Mouse (Mus musculus): ENCODE results near the gene Selenos. TPM values are rescaled to one million over a fixed set of nuclear protein-coding genes. Genes with fewer than 3 reads are reported as not detected.

Selenos gene
- 140 and 145 TPM in 2 replicates for polyA plus RNA-seq (2015; fragmentation: Nextera tagmentation; extraction: Ambion mirVana)

DNA sequence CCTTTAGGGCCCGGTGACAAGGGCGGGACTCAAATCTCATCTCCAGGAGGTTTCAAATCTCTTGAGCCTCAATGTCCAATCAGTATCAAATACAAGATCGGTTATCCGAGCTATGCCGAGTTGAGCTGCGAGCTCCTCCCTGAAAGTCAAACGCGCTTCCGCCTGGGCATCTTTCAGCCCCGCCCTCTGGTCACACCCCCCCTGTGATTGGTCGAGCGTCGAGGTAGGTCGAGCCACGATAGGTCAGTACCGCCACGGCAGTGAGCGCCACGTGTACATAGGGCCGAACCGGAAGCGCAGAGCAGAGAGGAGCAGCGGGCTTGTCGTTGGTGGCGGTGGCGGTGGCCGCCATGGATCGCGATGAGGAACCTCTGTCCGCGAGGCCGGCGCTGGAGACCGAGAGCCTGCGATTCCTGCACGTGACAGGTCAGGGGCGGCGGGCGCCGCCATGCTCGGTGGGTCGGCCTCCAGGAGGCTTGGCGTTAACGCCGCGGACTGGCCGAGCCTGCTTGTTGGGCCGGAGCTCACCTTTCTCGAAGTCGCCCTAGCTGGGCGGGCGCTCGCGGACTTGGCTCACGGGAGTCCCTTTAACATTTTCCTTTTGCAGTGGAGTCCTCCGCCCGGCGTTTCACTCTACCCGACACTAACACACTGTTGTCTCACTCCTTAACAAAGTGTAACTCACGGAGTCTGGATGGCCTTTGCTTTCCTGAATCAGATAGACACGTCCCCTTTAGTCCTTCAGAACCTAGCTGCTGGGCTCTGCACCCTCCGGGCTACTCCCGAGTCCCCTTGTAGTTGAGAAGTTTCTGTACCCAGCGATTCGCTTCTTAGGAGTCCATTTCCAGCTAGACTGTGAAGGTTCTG, at the start of gene Selenos:
TSS of gene Selenos (plus strand) at position 286 of the 867 bp plus-strand sequence.
- WGBS, result under 1% methylated on average over 62 of the region's 65 CpGs
- Histone ChIP-seq H3K27ac (peak within 1 kb of the TSS; percentile 91), H3K4me2 (ENCODE audit: low read length) (peak within 1 kb of the TSS; percentile 89), H3K36me3 (ENCODE audit: insufficient read depth, low read length) (peaks cover 28% of the 10 kb centered on the region), H3K4me3 (replicated peaks; ENCODE audit: low read depth, low read length) (peak within 1 kb of the TSS; percentile 78), H3K4me1 (replicated peaks; ENCODE audit: insufficient read depth, low read length) (0 out of 2 replicates have a peak, but pooled peaks cover 7% of the 10 kb centered on the region), H3K27me3 (ENCODE audit: insufficient read depth, low read length) (no peaks in the 10 kb centered on the region), H3K9me3 (replicated peaks; ENCODE audit: low read length) (no peaks in the 10 kb centered on the region), H3K9ac (ENCODE audit: low read depth, low read length) (peak within 1 kb of the TSS; percentile 86)
- DNase-seq (ENCODE audit: low spot score) (peak; percentile 98), ATAC-seq (replicated peaks; ENCODE audit: low FRiP score, low read depth) (peak; percentile 100)
- TF ChIP-seq CTCF (IDR thresholded peaks at IDR 0.05; ENCODE audit: low read depth), result no peak

- H3K36me3 ChIP-seq (ENCODE audit: insufficient read depth, low read length), result no peaks in the 10 kb centered on the region
- no peaks in the 10 kb centered on the region for H3K4me1 ChIP-seq (replicated peaks; ENCODE audit: insufficient read depth, low read length)
- no peaks in the 10 kb centered on the region for H3K9me3 ChIP-seq (replicated peaks; ENCODE audit: low read length)
- WGBS, result 34% methylated on average over 8 of the region's 8 CpGs
- no peak overlapping the region for H3K4me3 ChIP-seq (replicated peaks; ENCODE audit: low read depth, low read length)
- no peaks in the 10 kb centered on the region for H3K27me3 ChIP-seq (ENCODE audit: insufficient read depth, low read length)
- ATAC-seq (replicated peaks; ENCODE audit: low FRiP score, low read depth) (no peak), DNase-seq (ENCODE audit: low spot score) (no peak)
- no peak for TF ChIP-seq CTCF (IDR thresholded peaks at IDR 0.05; ENCODE audit: low read depth)
- H3K4me2 ChIP-seq (ENCODE audit: low read length), result no peak overlapping the region
- H3K9ac ChIP-seq (ENCODE audit: low read depth, low read length), result no peak overlapping the region
- no peak overlapping the region for H3K27ac ChIP-seq
These were observed 42.6 kb upstream of the Selenos start for GRCm38 (mm10) chr7:66036809-66037208.

DNA sequence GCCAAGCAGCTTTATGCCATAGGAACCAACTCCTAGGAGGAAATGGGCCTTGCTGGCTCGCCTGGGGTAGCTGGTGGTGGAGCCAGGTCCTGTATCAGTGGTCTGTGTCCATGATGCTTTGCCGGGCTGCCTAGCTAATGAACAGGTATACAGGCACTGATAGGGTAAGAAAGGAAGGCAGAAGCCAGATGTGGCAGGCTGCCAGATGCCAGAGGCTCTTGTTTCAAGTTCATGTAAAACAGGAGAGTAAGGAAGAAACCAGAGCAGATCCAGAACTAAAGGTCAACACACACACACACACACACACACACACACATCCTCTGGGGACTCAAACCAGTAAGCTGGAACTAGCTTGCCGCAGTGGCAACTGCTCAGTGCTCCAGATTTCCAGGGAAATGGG, 41.2 kb upstream of the Selenos start:
- no peaks in the 10 kb centered on the region for H3K9me3 ChIP-seq (replicated peaks; ENCODE audit: low read length)
- H3K27ac ChIP-seq, result no peak overlapping the region
- 38% methylated on average over 3 of the region's 3 CpGs for WGBS

DNA sequence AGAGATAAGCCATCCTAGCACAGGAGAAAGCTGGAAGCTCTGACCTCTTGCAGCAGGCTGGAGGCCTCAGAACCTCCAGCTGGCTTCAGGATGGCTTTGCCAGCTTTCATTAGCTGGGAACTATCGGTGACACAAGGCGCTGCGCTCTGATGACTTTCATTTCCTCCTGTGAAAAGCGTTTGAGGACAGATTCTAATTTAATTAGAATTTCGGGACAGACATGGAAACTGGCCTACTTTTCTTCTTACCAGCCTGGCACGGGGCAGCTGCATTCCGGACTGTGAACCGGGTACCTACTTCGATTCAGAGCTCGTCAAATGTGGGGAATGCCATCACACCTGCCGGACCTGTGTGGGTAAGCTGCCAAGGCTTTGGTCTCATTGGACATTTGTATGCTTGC, 40.7 kb upstream of the Selenos start:
- ATAC-seq (replicated peaks; ENCODE audit: low FRiP score, low read depth) (no peak), DNase-seq (ENCODE audit: low spot score) (peak; percentile 46)
- no peaks in the 10 kb centered on the region for H3K9me3 ChIP-seq (replicated peaks; ENCODE audit: low read length)
- H3K4me1 ChIP-seq (replicated peaks; ENCODE audit: insufficient read depth, low read length), result no peaks in the 10 kb centered on the region
- no peak overlapping the region for H3K27ac ChIP-seq
- WGBS, result 44% methylated on average over 11 of the region's 11 CpGs
- H3K27me3 ChIP-seq (ENCODE audit: insufficient read depth, low read length), result no peaks in the 10 kb centered on the region
- no peak for TF ChIP-seq CTCF (IDR thresholded peaks at IDR 0.05; ENCODE audit: low read depth)
- no peak overlapping the region for H3K4me2 ChIP-seq (ENCODE audit: low read length)
- H3K36me3 ChIP-seq (ENCODE audit: insufficient read depth, low read length), result no peaks in the 10 kb centered on the region
- H3K4me3 ChIP-seq (replicated peaks; ENCODE audit: low read depth, low read length), result no peak overlapping the region
- H3K9ac ChIP-seq (ENCODE audit: low read depth, low read length), result no peak overlapping the region

More for the DNA sequence above, 41.2 kb upstream of the Selenos start:
- Histone ChIP-seq H3K27me3 (ENCODE audit: insufficient read depth, low read length) (no peaks in the 10 kb centered on the region), H3K4me2 (ENCODE audit: low read length) (no peak overlapping the region), H3K36me3 (ENCODE audit: insufficient read depth, low read length) (no peaks in the 10 kb centered on the region), H3K9ac (ENCODE audit: low read depth, low read length) (no peak overlapping the region), H3K4me3 (replicated peaks; ENCODE audit: low read depth, low read length) (no peak overlapping the region), H3K4me1 (replicated peaks; ENCODE audit: insufficient read depth, low read length) (no peaks in the 10 kb centered on the region)
- DNase-seq (ENCODE audit: low spot score) (peak; percentile 40), ATAC-seq (replicated peaks; ENCODE audit: low FRiP score, low read depth) (no peak)
- TF ChIP-seq CTCF (IDR thresholded peaks at IDR 0.05; ENCODE audit: low read depth), result no peak

- H3K27ac ChIP-seq, result no peak overlapping the region
- TF ChIP-seq CTCF (IDR thresholded peaks at IDR 0.05; ENCODE audit: low read depth), result no peak
- no peaks in the 10 kb centered on the region for H3K4me1 ChIP-seq (replicated peaks; ENCODE audit: insufficient read depth, low read length)
- 73% methylated on average over 18 of the region's 18 CpGs for WGBS
- no peak for DNase-seq (ENCODE audit: low spot score)
- H3K4me3 ChIP-seq (replicated peaks; ENCODE audit: low read depth, low read length), result no peak overlapping the region
- H3K9ac ChIP-seq (ENCODE audit: low read depth, low read length), result no peak overlapping the region
- H3K36me3 ChIP-seq (ENCODE audit: insufficient read depth, low read length), result no peaks in the 10 kb centered on the region
- no peak for ATAC-seq (replicated peaks; ENCODE audit: low FRiP score, low read depth)
- no peak overlapping the region for H3K4me2 ChIP-seq (ENCODE audit: low read length)
- no peaks in the 10 kb centered on the region for H3K27me3 ChIP-seq (ENCODE audit: insufficient read depth, low read length)
- no peaks in the 10 kb centered on the region for H3K9me3 ChIP-seq (replicated peaks; ENCODE audit: low read length)
These were observed 39.2 kb upstream of the Selenos start for GRCm38 (mm10) chr7:66040026-66040814.

Measured in kidney, postnatal 0 days (tissue).